Mouse (Mus musculus) midbrain, postnatal 0 days (tissue): ENCODE results near the gene Rnf130. TPM values are rescaled to one million over a fixed set of nuclear protein-coding genes. Genes with fewer than 3 reads are reported as not detected.

Experiments
- ATAC-seq: fragments of 200-750 bp; cut with Nextera tagmentation; 2 replicates; pipeline ENCODE4 v1.8.0; 2017; ENCODE audit warnings: moderate number of reproducible peaks, mild to moderate bottlenecking, moderate TSS enrichment, moderate library complexity; ENCODE audit not compliant: low FRiP score
- DNase-seq: peaks from one replicate; pipeline ENCODE4 v3.0.0-alpha.2; 2015; ENCODE audit warnings: low spot score
- H3K27ac ChIP-seq: fragments of 300-500 bp; sonication (generic); 2 replicates; pipeline ENCODE4 v1.5.1; 2014; ENCODE audit warnings: low read depth, mild to moderate bottlenecking, low read length, mixed read lengths
- H3K27me3 ChIP-seq: fragments of 300-500 bp; sonication (generic); 2 replicates; pipeline ENCODE4 v1.6.1; 2014; ENCODE audit warnings: low read length, control low read depth, mixed read lengths; ENCODE audit not compliant: insufficient read depth
- H3K36me3 ChIP-seq: fragments of 300-500 bp; sonication (generic); 2 replicates; pipeline ENCODE4 v1.6.1; 2014; ENCODE audit warnings: low read length, control low read depth, mixed read lengths; ENCODE audit not compliant: insufficient read depth
- H3K4me1 ChIP-seq: fragments of 300-500 bp; sonication (generic); 2 replicates; pipeline ENCODE4 v1.6.1; 2014; ENCODE audit warnings: mild to moderate bottlenecking, control low read depth, antibody characterized with exemption, low read length, mixed read lengths; ENCODE audit not compliant: insufficient read depth
- H3K4me2 ChIP-seq: fragments of 300-500 bp; sonication (generic); 2 replicates; pipeline ENCODE4 v1.6.1; 2014; ENCODE audit warnings: low read depth, mild to moderate bottlenecking, low read length, mixed read lengths; ENCODE audit not compliant: poor library complexity, severe bottlenecking
- H3K4me3 ChIP-seq: fragments of 300-500 bp; sonication (generic); 2 replicates; pipeline ENCODE4 v1.5.1; 2014; ENCODE audit warnings: low read depth, mild to moderate bottlenecking, low read length, moderate library complexity
- H3K9ac ChIP-seq: fragments of 300-500 bp; sonication (generic); replicated peaks from 2 replicates; pipeline ENCODE4 v1.6.1; 2014; ENCODE audit warnings: mild to moderate bottlenecking, low read length, moderate library complexity, mixed read lengths; ENCODE audit not compliant: poor library complexity, severe bottlenecking
- H3K9me3 ChIP-seq: fragments of 300-500 bp; sonication (generic); 2 replicates; pipeline ENCODE4 v1.6.1; 2016; ENCODE audit warnings: low read length, control low read depth
- CTCF ChIP-seq: IDR thresholded peaks from 2 replicates; pipeline ENCODE4 v1.5.1; 2016; ENCODE audit warnings: antibody characterized with exemption, mild to moderate bottlenecking
- WGBS: fragments of 180-500 bp; shearing (Covaris S2); extraction: QIAGEN DNeasy Blood & Tissue Kit; methylation state at CpG from one replicate; pipeline ENCODE4 v1.1.7; 2014; 5-methylcytosine and 5-hydroxymethylcytosine counted together
- polyA plus RNA-seq: library from polyadenylated mRNA; unstranded; fragments of >200 nt; fragmentation: Nextera tagmentation; extraction: Ambion mirVana; gene quantifications from 2 replicates; pipeline ENCODE4 v1.2.1, GENCODE M21; 2015
- total RNA-seq: library from RNA; depleted of rRNA; stranded (reverse); fragments of >200 nt; gene quantifications from 2 replicates; pipeline ENCODE4 v1.2.3, GENCODE M21; 2014

The Rnf130 gene
- total and polyA plus RNA-seq, 2 experiments from 2014 or later = 59.4 to 90.4 TPM

- H3K27ac ChIP-seq = no peak overlapping the region
- no peak overlapping the region for H3K4me3 ChIP-seq
- DNase-seq = no peak
- ATAC-seq = no peak
- no peaks in the 10 kb centered on the region for H3K27me3 ChIP-seq
- WGBS = 79% methylated on average over 4 of the region's 4 CpGs
- H3K4me1 ChIP-seq = no peaks in the 10 kb centered on the region
- peaks cover 11% of the 10 kb centered on the region for H3K36me3 ChIP-seq
- H3K9me3 ChIP-seq = no peaks in the 10 kb centered on the region
- H3K9ac ChIP-seq = no peak overlapping the region
- no peak overlapping the region for H3K4me2 ChIP-seq
- no peak for TF ChIP-seq CTCF
Measured at GRCm38 (mm10) chr11:49982094-49982493, 43.1 kb upstream of the Rnf130 start.

- TF ChIP-seq CTCF = no peak
- peaks cover 11% of the 10 kb centered on the region for H3K36me3 ChIP-seq
- 51% methylated on average over 4 of the region's 4 CpGs for WGBS
- no peaks in the 10 kb centered on the region for H3K4me1 ChIP-seq
- no peak overlapping the region for H3K4me3 ChIP-seq
- DNase-seq = no peak
- no peak overlapping the region for H3K4me2 ChIP-seq
- H3K27me3 ChIP-seq = no peaks in the 10 kb centered on the region
- H3K9me3 ChIP-seq = no peaks in the 10 kb centered on the region
- H3K27ac ChIP-seq = no peak overlapping the region
- no peak for ATAC-seq
- H3K9ac ChIP-seq = no peak overlapping the region
Measured at GRCm38 (mm10) chr11:49982881-49983280, 42.3 kb upstream of the Rnf130 start.

- Histone ChIP-seq H3K4me2 (no peak overlapping the region), H3K9ac (no peak overlapping the region), H3K4me1 (no peaks in the 10 kb centered on the region), H3K27me3 (no peaks in the 10 kb centered on the region), H3K36me3 (peaks cover 11% of the 10 kb centered on the region), H3K27ac (no peak overlapping the region), H3K4me3 (no peak overlapping the region), H3K9me3 (no peaks in the 10 kb centered on the region)
- ATAC-seq = no peak
- no peak for DNase-seq
- no peak for TF ChIP-seq CTCF
- WGBS = 79% methylated on average over 4 of the region's 4 CpGs
Measured at GRCm38 (mm10) chr11:49983875-49984552, 41.1 kb upstream of the Rnf130 start.

- ATAC-seq (no peak), DNase-seq (no peak)
- Histone ChIP-seq H3K27me3 (no peaks in the 10 kb centered on the region), H3K4me2 (no peak overlapping the region), H3K9ac (no peak overlapping the region), H3K27ac (no peak overlapping the region), H3K4me1 (no peaks in the 10 kb centered on the region), H3K4me3 (no peak overlapping the region), H3K9me3 (no peaks in the 10 kb centered on the region), H3K36me3 (peaks cover 2% of the 10 kb centered on the region)
- no peak for TF ChIP-seq CTCF
- 82% methylated on average over 4 of the region's 4 CpGs for WGBS
Measured at GRCm38 (mm10) chr11:49985009-49985408, 40.1 kb upstream of the Rnf130 start.

GRCm38 (mm10) chr11:49986277-49987036 is 38.7 kb upstream of the Rnf130 start:
- no peak overlapping the region for H3K4me3 ChIP-seq
- ATAC-seq (peak; percentile 55; the same call in 1 of the 2 replicates), DNase-seq (peak; percentile 69)
- H3K4me2 ChIP-seq = no peak overlapping the region
- no peaks in the 10 kb centered on the region for H3K36me3 ChIP-seq
- H3K9ac ChIP-seq = no peak overlapping the region
- H3K4me1 ChIP-seq = no peaks in the 10 kb centered on the region
- 26% methylated on average over 10 of the region's 10 CpGs for WGBS
- no peak overlapping the region for H3K27ac ChIP-seq
- no peaks in the 10 kb centered on the region for H3K27me3 ChIP-seq
- H3K9me3 ChIP-seq = no peaks in the 10 kb centered on the region
- TF ChIP-seq CTCF = peak; percentile 88

DNA sequence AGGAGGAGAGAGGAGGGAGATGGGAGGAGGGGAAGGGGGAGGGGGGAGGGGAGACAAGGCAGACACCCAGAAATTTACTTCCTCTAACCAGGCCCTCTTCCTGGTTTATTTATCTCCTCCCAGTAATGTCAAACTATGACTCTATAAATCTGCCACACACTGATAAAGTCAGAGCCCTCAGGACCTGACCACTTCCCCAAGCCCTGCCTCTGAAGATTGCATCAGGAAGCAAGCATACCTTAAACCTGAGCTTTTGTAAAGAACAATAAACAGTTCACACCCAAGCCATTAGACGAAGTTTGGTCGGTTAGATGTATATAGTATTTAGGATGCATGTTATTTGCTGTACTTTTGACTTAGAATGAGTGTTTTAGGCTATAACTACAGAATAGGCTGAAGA is 30.6 kb upstream of the Rnf130 start:
- DNase-seq (no peak), ATAC-seq (no peak)
- TF ChIP-seq CTCF = no peak
- H3K4me3 ChIP-seq = no peak overlapping the region
- no peak overlapping the region for H3K4me2 ChIP-seq
- no peaks in the 10 kb centered on the region for H3K9me3 ChIP-seq
- no peaks in the 10 kb centered on the region for H3K27me3 ChIP-seq
- no peaks in the 10 kb centered on the region for H3K36me3 ChIP-seq
- no peak overlapping the region for H3K27ac ChIP-seq
- H3K4me1 ChIP-seq = no peaks in the 10 kb centered on the region
- 80% methylated on average over 2 of the region's 2 CpGs for WGBS
- H3K9ac ChIP-seq = no peak overlapping the region
